Mouse (Mus musculus) megakaryocyte, embryonic 14.5 days (primary cell): ENCODE measurements around the gene Fastk.

Experiments
- FLI1 ChIP-seq: IDR thresholded peaks from 2 replicates; pipeline ENCODE4 v1.6.1; 2012; ENCODE audit warnings: low read length, inconsistent platforms, mixed read lengths
- GATA1 ChIP-seq: IDR thresholded peaks from 3 replicates; pipeline ENCODE4 v1.6.1; 2012; ENCODE audit warnings: mixed read lengths, low read length, inconsistent platforms, borderline replicate concordance

GRCm38 (mm10) chr5:24389011-24389657 is 56.0 kb downstream of the Fastk start:
- TF ChIP-seq FLI1 = no peak
- TF ChIP-seq GATA1 = no peak
